Mouse (Mus musculus) ES-E14 (cell line): Measurements from ENCODE around the gene Dazap2. TPM values are rescaled to one million over a fixed set of nuclear protein-coding genes. Genes with fewer than 3 reads are reported as not detected.
A peak's percentile ranks its signal among the peaks of the same experiment; 100 is the strongest.

Experiments used
- DNase-seq: peaks from one replicate; pipeline ENCODE4 v3.0.0-alpha.2; 2013; ENCODE audit warnings: low read depth, low spot score
- H3K27ac ChIP-seq: 2 replicates; pipeline ENCODE4 v1.5.1; 2012; ENCODE audit warnings: low read depth, mild to moderate bottlenecking, low read length, moderate library complexity, mixed read lengths; ENCODE audit not compliant: poor library complexity, insufficient read depth, severe bottlenecking
- H3K36me3 ChIP-seq: 2 replicates; pipeline ENCODE4 v1.6.1; 2012; ENCODE audit warnings: mild to moderate bottlenecking, low read length, moderate library complexity, mixed read lengths; ENCODE audit not compliant: control insufficient read depth, poor library complexity, insufficient read depth, severe bottlenecking
- H3K4me1 ChIP-seq, 2 experiments: fragments of 150-350 bp in 1 of 2; sonication (generic) in 1 of 2; 2 replicates each; pipeline ENCODE4 v1.6.1; 2012; ENCODE audit warnings: low read length in 2 of 2, mild to moderate bottlenecking in 1 of 2, mixed read lengths in 1 of 2; ENCODE audit not compliant: control insufficient read depth in 2 of 2, insufficient read depth in 2 of 2, poor library complexity in 1 of 2
- H3K4me3 ChIP-seq, 2 experiments: fragments of 150-350 bp in 1 of 2; sonication (generic) in 1 of 2; 2 replicates each; pipeline ENCODE4 v1.5.1; 2012; ENCODE audit warnings: low read length in 2 of 2, low read depth in 1 of 2, mild to moderate bottlenecking in 1 of 2, mixed read lengths in 1 of 2; ENCODE audit not compliant: insufficient read depth in 1 of 2, poor library complexity in 1 of 2, severe bottlenecking in 1 of 2
- H3K9ac ChIP-seq: 2 replicates; pipeline ENCODE4 v1.6.1; 2012; ENCODE audit warnings: low read depth, mild to moderate bottlenecking, low read length, mixed read lengths; ENCODE audit not compliant: poor library complexity, insufficient read depth, severe bottlenecking
- H3K9me3 ChIP-seq: fragments of 150-350 bp; sonication (generic); 2 replicates; pipeline ENCODE4 v1.6.1; 2012; ENCODE audit warnings: low read depth, mild to moderate bottlenecking, low read length; ENCODE audit not compliant: control insufficient read depth, insufficient read depth
- CHD2 ChIP-seq: IDR thresholded peaks from 2 replicates; pipeline ENCODE4 v1.6.1; 2014; ENCODE audit warnings: mild to moderate bottlenecking, low read depth, low read length, inconsistent platforms
- HCFC1 ChIP-seq: IDR thresholded peaks from 2 replicates; pipeline ENCODE4 v1.6.1; 2012; ENCODE audit warnings: low read length, inconsistent platforms, borderline replicate concordance; ENCODE audit not compliant: insufficient read depth
- MAFK ChIP-seq: IDR thresholded peaks from 2 replicates; pipeline ENCODE4 v1.6.1; 2014; ENCODE audit warnings: mild to moderate bottlenecking, low read depth, low read length, inconsistent platforms; ENCODE audit not compliant: insufficient read depth
- ZC3H11A ChIP-seq: IDR thresholded peaks from 2 replicates; pipeline ENCODE4 v1.6.1; 2012; ENCODE audit warnings: low read depth, mild to moderate bottlenecking, inconsistent platforms, low read length, borderline replicate concordance
- ZNF384 ChIP-seq: IDR thresholded peaks from 2 replicates; pipeline ENCODE4 v1.6.1; 2012; ENCODE audit warnings: low read depth, low read length, inconsistent platforms
- in situ Hi-C, 2 experiments: fragments of 600-800 bp; cut with MboI; formaldehyde crosslinking; loops; one replicate each; pipeline ENCODE4 v1.15.1; 2025; ENCODE audit warnings: low sequenced_read_pairs in 2 of 2, inconsistent platforms in 1 of 2; ENCODE audit not compliant: unreplicated experiment in 2 of 2
- total RNA-seq: library from RNA; depleted of rRNA; stranded (reverse); fragments of 300-350 nt; gene quantifications from 2 replicates; pipeline ENCODE4 v1.2.3, GENCODE M21; 2012

Gene Dazap2
- total RNA-seq, 1 experiment: 27.6 TPM

DNA sequence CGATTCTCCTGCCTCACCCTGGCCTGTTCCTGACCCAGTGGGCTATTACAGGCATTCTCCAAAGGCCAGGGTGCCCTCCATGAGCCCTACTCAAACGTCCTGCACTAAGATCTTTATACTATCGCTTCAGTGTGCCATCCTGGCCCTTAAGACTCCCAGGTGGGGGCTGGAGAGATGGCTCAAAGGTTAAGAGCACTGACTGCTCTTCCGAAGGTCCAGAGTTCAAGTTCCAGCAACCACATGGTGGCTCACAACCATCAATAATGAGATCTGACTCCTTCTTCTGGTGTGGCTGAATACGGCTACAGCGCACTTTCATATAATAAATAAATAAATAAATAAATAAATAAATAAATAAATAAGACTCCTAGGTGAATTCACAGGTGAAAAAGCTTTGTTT is 22.3 kb upstream of the Dazap2 start:
- no peak overlapping the region for H3K4me3 ChIP-seq
- no peak for DNase-seq
- H3K9me3 ChIP-seq: no peaks in the 10 kb centered on the region
- TF ChIP-seq ZNF384 (no peak), CHD2 (no peak), MAFK (no peak), HCFC1 (no peak), ZC3H11A (no peak)
- H3K4me1 ChIP-seq: no peaks in the 10 kb centered on the region
- in situ Hi-C loops: no loop called here
- H3K27ac ChIP-seq: no peak overlapping the region
- H3K36me3 ChIP-seq: no peaks in the 10 kb centered on the region
- H3K9ac ChIP-seq: no peak overlapping the region

DNA sequence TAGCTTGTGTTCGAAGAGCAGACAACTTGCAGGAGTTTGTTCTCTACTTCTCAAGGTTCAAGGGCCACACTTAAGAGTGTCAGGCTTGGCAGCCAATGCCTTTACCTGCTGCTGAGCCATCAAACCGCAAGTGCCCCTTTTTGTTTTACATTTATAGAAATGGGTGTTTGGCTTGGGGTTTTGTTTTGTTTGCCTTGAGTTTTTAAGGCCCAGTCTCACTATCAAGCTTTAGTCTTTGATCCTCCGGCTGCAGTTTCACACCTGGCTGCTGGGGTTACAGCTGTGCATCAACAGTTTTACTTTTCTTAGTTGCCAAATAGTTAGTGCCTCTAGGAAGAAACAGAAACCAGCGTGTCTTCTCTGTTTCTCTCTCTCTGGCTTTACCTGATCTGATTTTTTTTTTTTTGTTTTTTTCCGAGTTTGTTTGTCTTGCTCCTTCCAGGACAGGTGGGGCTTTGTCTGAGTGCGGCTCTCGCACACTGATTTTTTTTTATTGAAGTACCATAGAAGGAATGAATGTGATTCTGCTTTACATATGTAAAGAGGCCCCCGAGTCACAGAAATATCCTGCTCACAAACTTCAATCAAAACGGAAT is 16.8 kb upstream of the Dazap2 start:
- TF ChIP-seq HCFC1 (no peak), CHD2 (no peak), ZNF384 (no peak), ZC3H11A (no peak), MAFK (no peak)
- in situ Hi-C loops: no loop called here
- Histone ChIP-seq H3K36me3 (no peaks in the 10 kb centered on the region), H3K4me3 (peak overlapping the region in 1 of 2 experiments; percentile 63; a peak in 1 of 4 replicates), H3K9me3 (no peaks in the 10 kb centered on the region), H3K27ac (no peak overlapping the region), H3K9ac (no peak overlapping the region), H3K4me1 (peaks cover 4 to 8% of the 10 kb centered on the region in 2 experiments; a peak in 2 of 4 replicates)
- no peak for DNase-seq

DNA sequence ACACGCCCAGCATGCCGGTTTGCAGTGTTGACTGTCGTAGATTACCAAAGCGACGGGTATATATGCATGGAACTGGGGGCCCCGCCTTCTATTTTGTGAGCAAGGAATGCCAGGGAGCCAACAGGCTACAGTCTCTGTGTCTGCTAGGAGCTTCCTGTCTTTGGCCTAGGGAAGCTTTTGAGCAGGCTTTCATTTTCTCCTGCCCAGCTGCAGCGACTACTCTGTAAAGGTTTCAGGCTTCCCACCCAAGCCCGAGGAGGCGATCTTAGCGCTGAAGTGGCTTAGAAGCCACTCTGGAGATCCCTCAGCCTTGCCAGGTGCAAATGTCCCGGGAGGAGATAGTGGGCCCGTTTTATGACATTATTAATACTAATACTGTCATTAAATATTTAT is 16.3 kb upstream of the Dazap2 start:
- Histone ChIP-seq H3K9ac (peak overlapping the region; percentile 31; the same call in 1 of the 2 replicates), H3K4me1 (peaks cover 4 to 8% of the 10 kb centered on the region in 2 experiments; a peak in 2 of 4 replicates), H3K36me3 (no peaks in the 10 kb centered on the region), H3K4me3 (peak overlapping the region; percentile 63 to 79), H3K9me3 (no peaks in the 10 kb centered on the region), H3K27ac (no peak overlapping the region)
- TF ChIP-seq MAFK (no peak), CHD2 (no peak), HCFC1 (no peak), ZC3H11A (no peak), ZNF384 (no peak)
- DNase-seq: no peak
- in situ Hi-C loops: no loop called here

DNA sequence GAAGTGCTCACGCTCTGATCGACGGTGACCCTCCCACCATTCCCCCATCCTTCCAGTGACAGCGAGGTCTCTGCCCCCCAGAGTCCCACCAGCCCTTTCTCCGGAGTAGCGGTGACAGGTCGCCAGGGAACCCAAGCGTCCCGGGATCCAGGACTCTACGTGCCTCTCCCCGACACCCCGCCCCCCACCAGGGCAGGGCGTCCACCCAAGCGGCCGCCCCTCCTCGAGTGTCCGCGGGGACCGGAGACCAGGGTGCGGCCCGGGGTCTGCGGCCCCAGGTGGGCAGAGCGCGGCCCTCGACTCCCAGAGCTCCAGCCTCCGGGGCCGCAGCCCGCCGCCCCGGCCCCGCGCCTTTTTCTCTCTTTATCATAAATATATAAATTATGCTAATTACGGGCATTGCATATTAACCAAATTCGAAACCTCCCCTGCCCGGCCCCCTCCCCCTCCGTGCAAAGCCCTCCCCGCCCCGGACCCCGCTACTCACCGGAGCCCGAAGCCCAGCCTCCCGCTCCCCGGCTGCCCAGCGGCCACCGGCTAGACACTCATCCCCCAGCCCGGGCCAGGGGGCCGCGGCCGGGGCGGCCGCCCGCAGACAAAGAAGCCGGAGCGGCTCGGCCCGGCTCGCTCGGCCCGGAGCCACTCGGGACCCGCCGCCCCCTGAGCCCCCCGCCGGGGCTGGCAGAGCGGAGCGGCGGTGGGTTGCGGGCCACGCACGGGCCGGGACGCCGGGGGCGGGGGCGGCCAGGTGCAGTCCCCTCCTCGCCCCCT is 15.7 kb upstream of the Dazap2 start, which contains the start of gene Pou6f1:
Gene Pou6f1 (minus strand): TSS at position 709 of the 771 bp plus-strand sequence.
- Histone ChIP-seq H3K9ac (peak within 1 kb of the TSS; percentile 68), H3K27ac (no peak within 1 kb of the TSS), H3K36me3 (no peaks in the 10 kb centered on the region), H3K9me3 (no peaks in the 10 kb centered on the region), H3K4me1 (peaks cover 4 to 10% of the 10 kb centered on the region in 2 experiments; a peak in 3 of 4 replicates), H3K4me3 (peak within 1 kb of the TSS; percentile 63 to 79)
- TF ChIP-seq HCFC1 (no peak), MAFK (no peak), CHD2 (no peak), ZNF384 (no peak), ZC3H11A (no peak)
- DNase-seq: no peak
- in situ Hi-C loops: no loop called here
